Mouse (Mus musculus) hindbrain, embryonic 12.5 days (tissue): ENCODE measurements around the gene Pde4c. TPM values are rescaled to one million over a fixed set of nuclear protein-coding genes. Genes with fewer than 3 reads are reported as not detected.
A peak's percentile ranks its signal among the peaks of the same experiment; 100 is the strongest.

ENCODE experiments used
- ATAC-seq: fragments of 200-750 bp; cut with Nextera tagmentation; 2 replicates; pipeline ENCODE4 v1.8.0; 2017; ENCODE audit warnings: moderate TSS enrichment; ENCODE audit not compliant: low FRiP score
- H3K27ac ChIP-seq: fragments of 300-500 bp; sonication (generic); 2 replicates; pipeline ENCODE4 v1.5.1; 2016; ENCODE audit warnings: mild to moderate bottlenecking
- H3K27me3 ChIP-seq: fragments of 300-500 bp; sonication (generic); 2 replicates; pipeline ENCODE4 v1.6.1; 2016; ENCODE audit warnings: mild to moderate bottlenecking
- H3K36me3 ChIP-seq: fragments of 300-500 bp; sonication (generic); 2 replicates; pipeline ENCODE4 v1.6.1; 2016; ENCODE audit warnings: mild to moderate bottlenecking
- H3K4me1 ChIP-seq: fragments of 300-500 bp; sonication (generic); 2 replicates; pipeline ENCODE4 v1.6.1; 2016
- H3K4me2 ChIP-seq: fragments of 300-500 bp; sonication (generic); replicated peaks from 2 replicates; pipeline ENCODE4 v1.6.1; 2016; ENCODE audit warnings: mild to moderate bottlenecking
- H3K4me3 ChIP-seq: fragments of 300-500 bp; sonication (generic); 2 replicates; pipeline ENCODE4 v1.5.1; 2016; ENCODE audit warnings: mild to moderate bottlenecking
- H3K9ac ChIP-seq: fragments of 300-500 bp; sonication (generic); 2 replicates; pipeline ENCODE4 v1.6.1; 2016; ENCODE audit warnings: mild to moderate bottlenecking, moderate library complexity
- H3K9me3 ChIP-seq: fragments of 300-500 bp; sonication (generic); replicated peaks from 2 replicates; pipeline ENCODE4 v1.6.1; 2016; ENCODE audit warnings: mild to moderate bottlenecking
- WGBS: fragments of 180-500 bp; shearing (Covaris S2); methylation state at CpG from one replicate; pipeline ENCODE4 v1.1.7; 2016; 5-methylcytosine and 5-hydroxymethylcytosine counted together
- polyA plus RNA-seq: library from polyadenylated mRNA; unstranded; fragments of >200 nt; fragmentation: Nextera tagmentation; extraction: Ambion mirVana; gene quantifications from 2 replicates; pipeline ENCODE4 v1.2.1, GENCODE M21; 2016

Pde4c gene
- 0.26 and 0.39 TPM in 2 replicates for polyA plus RNA-seq

DNA sequence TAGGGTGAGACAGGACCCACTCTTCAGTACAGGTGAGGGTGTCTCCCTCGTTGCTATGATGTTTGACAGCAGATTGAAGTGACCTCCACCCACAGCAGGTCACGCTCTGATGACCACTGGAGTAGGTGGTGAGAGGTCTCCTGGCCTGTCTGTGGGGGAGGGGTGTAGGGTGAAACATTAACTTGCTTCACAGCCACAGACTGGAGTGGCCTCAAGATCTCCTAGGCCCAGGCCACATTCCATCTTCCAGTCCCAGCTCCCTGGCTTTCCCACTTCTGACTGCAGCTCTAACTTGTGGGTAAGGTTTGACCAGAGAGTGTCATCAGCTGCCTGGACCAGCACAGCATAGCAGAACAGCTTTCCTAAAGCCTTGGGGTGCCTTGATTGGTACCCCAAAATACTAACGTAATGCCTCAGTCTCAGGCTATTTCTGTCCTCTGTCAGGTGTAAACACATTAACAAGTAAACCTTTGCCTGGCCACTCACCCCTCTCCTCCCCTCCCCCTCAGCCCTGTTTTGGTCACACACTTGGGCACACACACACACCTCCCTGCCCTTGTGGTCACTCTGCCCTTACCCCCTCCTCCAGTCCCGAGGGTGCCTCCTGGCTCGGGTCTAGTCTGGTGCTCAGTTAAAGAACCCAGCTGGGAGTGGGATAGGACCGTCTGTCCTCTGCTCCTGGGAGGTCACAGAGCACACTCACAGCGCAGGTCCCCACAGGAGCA, at the start of gene Pde4c:
Gene Pde4c, plus strand, starts transcription at position 235 of the 725 bp plus-strand sequence.
- no peak for ATAC-seq
- Histone ChIP-seq H3K4me3 (no peak within 1 kb of the TSS), H3K27ac (no peak within 1 kb of the TSS)

DNA sequence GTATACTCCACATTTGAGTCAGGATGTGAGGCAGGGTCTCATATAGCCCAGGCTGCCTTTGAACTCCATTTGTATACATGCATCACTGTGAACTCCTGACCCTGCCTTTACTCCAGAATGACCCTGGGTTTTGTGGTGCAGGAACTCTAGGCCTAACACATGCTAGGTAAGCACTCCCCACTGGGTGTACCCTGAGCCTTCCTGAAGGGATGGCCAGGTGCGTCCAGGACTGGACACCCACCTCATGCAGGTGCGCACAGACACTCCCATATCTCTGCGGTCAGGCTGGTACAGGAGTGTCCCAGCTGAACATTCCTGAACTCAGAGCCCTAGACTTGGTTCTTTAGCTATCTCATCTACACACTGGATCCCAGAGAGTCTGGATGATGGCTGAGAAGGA, 49.4 kb upstream of the Pde4c start:
- Histone ChIP-seq H3K4me3 (peak overlapping the region; percentile 66), H3K27ac (peak overlapping the region; percentile 96), H3K9ac (peak overlapping the region; percentile 70), H3K4me2 (peak overlapping the region; percentile 79), H3K27me3 (no peaks in the 10 kb centered on the region), H3K9me3 (no peaks in the 10 kb centered on the region), H3K4me1 (peaks cover 17% of the 10 kb centered on the region), H3K36me3 (peaks cover 21% of the 10 kb centered on the region)
- ATAC-seq = no peak
- 90% methylated on average over 3 of the region's 3 CpGs for WGBS

More for the DNA sequence above, at the start of gene Pde4c:
- Histone ChIP-seq H3K36me3 (no peaks in the 10 kb centered on the region), H3K9me3 (no peaks in the 10 kb centered on the region), H3K9ac (no peak within 1 kb of the TSS), H3K4me2 (no peak within 1 kb of the TSS), H3K27me3 (peaks cover 34% of the 10 kb centered on the region), H3K4me1 (no peaks in the 10 kb centered on the region)
- 52% methylated on average over 7 of the region's 7 CpGs for WGBS

DNA sequence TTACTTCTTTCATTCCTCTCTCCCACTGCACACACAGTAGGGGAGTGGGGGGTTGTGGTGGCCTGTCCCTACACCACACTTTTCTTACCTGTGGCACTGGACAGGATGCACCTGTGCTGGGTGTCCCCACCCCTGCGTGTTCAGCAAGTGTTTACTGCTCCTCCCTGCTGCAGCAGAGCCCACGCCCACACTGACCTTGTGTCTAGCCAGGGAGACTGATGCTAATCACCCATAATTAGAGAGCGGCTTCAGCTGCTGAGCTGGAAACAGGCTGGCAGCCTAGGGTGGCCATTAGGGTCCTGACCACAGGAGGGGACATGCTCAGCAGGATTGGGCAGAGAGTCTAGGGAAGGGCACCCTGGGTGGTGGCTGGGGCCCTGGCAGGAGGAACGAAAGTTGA, 48.8 kb upstream of the Pde4c start:
- H3K4me2 ChIP-seq = peak overlapping the region; percentile 79; the same call in 1 of the 2 replicates
- H3K9ac ChIP-seq = 0 out of 2 replicates have a peak overlapping the region, but pooled peaks have one; percentile 70
- no peak overlapping the region for H3K4me3 ChIP-seq
- H3K27ac ChIP-seq = no peak overlapping the region
- peaks cover 27% of the 10 kb centered on the region for H3K36me3 ChIP-seq
- WGBS = 84% methylated on average over 4 of the region's 4 CpGs
- ATAC-seq = no peak
- no peaks in the 10 kb centered on the region for H3K9me3 ChIP-seq
- no peaks in the 10 kb centered on the region for H3K27me3 ChIP-seq
- peaks cover 17% of the 10 kb centered on the region for H3K4me1 ChIP-seq

DNA sequence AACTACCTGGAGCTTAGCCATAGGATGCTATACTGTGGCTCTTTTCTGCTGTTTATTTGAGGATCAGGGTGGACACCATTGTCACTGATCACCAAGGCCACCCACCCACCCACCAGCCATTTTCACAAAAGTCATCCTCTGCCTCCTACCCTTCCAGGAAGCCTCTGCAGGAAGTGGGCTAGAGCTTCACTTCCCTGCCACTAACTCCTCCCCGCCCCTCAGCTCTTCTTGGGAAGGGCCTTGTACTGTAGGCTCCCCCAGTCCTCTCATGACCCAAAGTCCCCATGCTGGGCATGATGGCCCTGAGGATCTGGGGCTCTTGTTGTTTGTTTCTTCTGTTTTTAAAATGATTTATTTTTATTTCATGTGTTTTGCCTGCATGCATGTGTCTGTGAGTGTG, 48.2 kb upstream of the Pde4c start:
- Histone ChIP-seq H3K9ac (no peak overlapping the region), H3K27ac (no peak overlapping the region), H3K27me3 (no peaks in the 10 kb centered on the region), H3K36me3 (peaks cover 27% of the 10 kb centered on the region), H3K4me1 (peaks cover 17% of the 10 kb centered on the region), H3K4me3 (no peak overlapping the region), H3K4me2 (no peak overlapping the region), H3K9me3 (no peaks in the 10 kb centered on the region)
- no peak for ATAC-seq
- WGBS = 95% methylated on average over 1 of the region's 1 CpGs

DNA sequence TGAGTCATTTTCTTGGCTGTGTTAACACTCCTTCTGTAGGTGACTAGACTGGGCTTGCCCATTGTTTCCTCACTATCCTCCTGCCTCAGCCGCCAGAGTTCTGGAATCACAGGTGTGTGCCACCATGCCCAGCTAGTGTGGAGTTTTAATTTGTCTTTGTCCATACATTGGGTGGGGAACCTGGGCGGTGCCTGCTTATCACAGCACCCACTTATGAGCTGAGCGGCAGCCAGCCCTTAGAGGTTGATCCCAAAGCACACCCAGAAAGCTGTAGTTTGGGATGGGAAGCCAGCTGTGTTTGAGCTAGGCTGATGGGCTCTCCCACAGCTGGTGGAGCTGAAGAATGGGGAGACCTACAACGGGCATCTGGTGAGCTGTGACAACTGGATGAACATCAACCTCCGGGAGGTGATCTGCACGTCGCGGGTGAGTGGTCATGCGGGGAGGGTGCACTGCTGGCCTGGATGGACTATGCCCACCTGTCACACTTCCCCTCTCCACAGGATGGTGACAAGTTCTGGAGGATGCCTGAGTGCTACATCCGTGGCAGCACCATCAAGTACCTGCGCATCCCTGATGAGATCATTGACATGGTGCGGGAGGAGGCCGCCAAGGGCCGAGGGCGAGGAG, 46.0 kb upstream of the Pde4c start:
- WGBS = 91% methylated on average over 15 of the region's 15 CpGs
- Histone ChIP-seq H3K36me3 (peaks cover 27% of the 10 kb centered on the region), H3K27ac (no peak overlapping the region), H3K4me2 (no peak overlapping the region), H3K9ac (no peak overlapping the region), H3K9me3 (no peaks in the 10 kb centered on the region), H3K4me3 (no peak overlapping the region), H3K27me3 (peaks cover 4% of the 10 kb centered on the region; the same call in 1 of the 2 replicates), H3K4me1 (peaks cover 21% of the 10 kb centered on the region)
- ATAC-seq = no peak

DNA sequence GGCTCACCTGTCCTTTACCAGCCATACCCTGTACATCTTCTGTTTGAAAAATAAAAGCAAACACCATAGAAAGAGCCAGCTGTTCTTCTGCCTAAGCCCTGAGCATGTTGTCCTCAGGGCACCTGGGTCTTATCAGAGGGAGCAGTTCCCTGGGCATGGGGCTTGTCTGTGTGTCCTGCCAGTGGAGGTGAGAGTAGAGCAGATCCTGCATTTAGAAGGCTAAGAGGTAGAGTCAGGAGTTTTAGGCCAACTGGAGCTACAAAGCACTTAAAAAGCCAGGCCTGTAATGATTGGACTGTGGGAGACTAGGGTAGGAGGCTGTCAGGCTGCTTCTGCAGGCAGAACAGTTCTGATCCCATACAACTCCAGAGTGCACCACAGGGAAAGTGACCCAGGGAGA, 44.8 kb upstream of the Pde4c start:
- Histone ChIP-seq H3K4me3 (no peak overlapping the region), H3K27me3 (peaks cover 6% of the 10 kb centered on the region; the same call in 1 of the 2 replicates), H3K4me2 (no peak overlapping the region), H3K9me3 (no peaks in the 10 kb centered on the region), H3K36me3 (peaks cover 27% of the 10 kb centered on the region), H3K4me1 (peaks cover 19% of the 10 kb centered on the region), H3K27ac (no peak overlapping the region), H3K9ac (no peak overlapping the region)
- no peak for ATAC-seq

DNA sequence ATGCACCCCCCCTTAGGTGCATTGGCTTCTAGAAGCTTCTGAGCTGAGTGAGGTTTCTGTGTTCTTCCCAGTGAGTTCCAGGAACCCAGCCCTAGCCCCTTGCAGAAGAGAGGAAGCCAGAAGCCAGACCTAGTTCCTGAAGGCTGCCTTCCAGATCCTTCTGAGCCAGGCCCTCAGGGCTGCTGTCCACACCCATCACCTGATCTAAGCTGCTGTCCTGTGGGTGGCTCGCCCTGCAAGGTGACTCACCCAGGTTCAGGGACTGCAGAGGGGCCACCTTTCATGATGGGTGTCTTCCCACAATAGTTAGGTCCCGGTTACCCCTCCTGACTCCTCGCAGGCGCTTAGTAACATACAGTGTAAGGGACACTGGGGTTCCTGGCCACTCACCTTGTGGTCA, 44.1 kb upstream of the Pde4c start:
- Histone ChIP-seq H3K27me3 (peaks cover 6% of the 10 kb centered on the region; the same call in 1 of the 2 replicates), H3K4me1 (peaks cover 13% of the 10 kb centered on the region), H3K36me3 (peaks cover 27% of the 10 kb centered on the region), H3K4me3 (no peak overlapping the region), H3K27ac (no peak overlapping the region), H3K9ac (no peak overlapping the region), H3K9me3 (no peaks in the 10 kb centered on the region), H3K4me2 (no peak overlapping the region)
- 91% methylated on average over 4 of the region's 4 CpGs for WGBS
- no peak for ATAC-seq

DNA sequence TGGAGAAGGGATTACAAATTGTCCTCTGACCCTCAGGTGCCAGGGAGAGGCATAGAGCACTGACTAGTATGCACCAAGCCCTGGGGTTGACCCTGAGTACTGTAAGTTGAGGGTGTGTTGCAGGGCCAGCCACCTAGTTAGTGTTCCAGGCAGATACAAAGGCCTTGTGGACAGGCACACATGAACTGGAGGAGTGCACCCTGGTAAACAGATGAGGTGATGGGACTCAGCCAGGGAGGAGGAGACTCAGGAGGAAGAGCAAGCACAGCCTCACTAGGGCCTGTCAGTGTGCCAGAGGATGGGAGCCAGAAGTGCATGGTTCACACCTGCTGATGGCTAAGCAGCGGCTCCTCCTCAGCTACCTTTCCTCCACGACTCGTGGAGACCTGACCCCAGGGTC, 43.5 kb upstream of the Pde4c start:
- Histone ChIP-seq H3K9ac (no peak overlapping the region), H3K4me1 (peaks cover 6% of the 10 kb centered on the region), H3K9me3 (no peaks in the 10 kb centered on the region), H3K36me3 (peaks cover 27% of the 10 kb centered on the region), H3K4me3 (no peak overlapping the region), H3K27ac (no peak overlapping the region), H3K27me3 (peaks cover 6% of the 10 kb centered on the region; the same call in 1 of the 2 replicates), H3K4me2 (no peak overlapping the region)
- ATAC-seq = no peak
- 84% methylated on average over 3 of the region's 3 CpGs for WGBS

DNA sequence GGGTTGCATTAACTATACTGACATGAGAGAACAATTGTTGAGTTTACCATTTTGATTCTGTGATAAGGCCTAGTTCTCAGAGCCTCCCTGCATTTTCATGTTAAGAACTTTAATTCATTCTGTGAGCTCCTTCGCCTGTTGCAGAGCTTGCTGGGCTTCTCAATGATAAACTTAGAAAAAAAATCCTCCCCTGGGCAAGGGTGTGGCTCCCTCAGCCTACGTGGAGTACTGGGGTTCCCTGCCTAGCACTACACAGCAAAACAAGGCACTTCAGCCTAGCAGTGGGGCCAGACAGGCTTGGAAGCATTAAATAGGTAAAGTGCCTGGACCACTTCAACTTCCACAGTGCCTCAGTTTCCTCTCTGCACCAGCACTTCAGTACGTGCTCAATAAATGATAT, 42.1 kb upstream of the Pde4c start:
- peaks cover 26% of the 10 kb centered on the region for H3K36me3 ChIP-seq
- H3K4me1 ChIP-seq = peaks cover 6% of the 10 kb centered on the region
- 80% methylated on average over 3 of the region's 3 CpGs for WGBS
- no peak overlapping the region for H3K27ac ChIP-seq
- no peak for ATAC-seq
- no peak overlapping the region for H3K9ac ChIP-seq
- no peaks in the 10 kb centered on the region for H3K9me3 ChIP-seq
- H3K4me3 ChIP-seq = no peak overlapping the region
- no peak overlapping the region for H3K4me2 ChIP-seq
- peaks cover 6% of the 10 kb centered on the region; the same call in 1 of the 2 replicates for H3K27me3 ChIP-seq

DNA sequence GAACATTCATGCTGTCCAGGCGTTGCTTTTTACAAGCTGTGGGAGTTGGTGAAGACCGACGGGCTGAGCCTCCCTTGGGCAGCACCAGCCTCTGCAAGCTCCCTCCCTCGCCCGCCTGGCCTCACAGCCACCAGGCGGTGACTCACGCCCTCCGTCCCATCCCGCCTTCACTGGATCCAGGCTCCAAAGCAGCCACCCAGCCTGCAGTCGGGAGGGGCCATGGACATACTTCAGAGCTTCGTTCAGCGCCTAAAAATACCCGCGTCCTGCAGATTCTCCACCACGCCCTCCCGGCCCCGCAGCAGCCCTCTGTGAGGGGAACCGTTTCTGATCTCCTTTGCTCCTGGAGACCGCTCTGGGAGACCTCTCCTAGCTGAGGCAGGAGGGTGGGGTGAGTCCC, 41.3 kb upstream of the Pde4c start:
- Histone ChIP-seq H3K4me1 (peaks cover 6% of the 10 kb centered on the region), H3K36me3 (peaks cover 24% of the 10 kb centered on the region), H3K4me3 (no peak overlapping the region), H3K27me3 (peaks cover 6% of the 10 kb centered on the region; the same call in 1 of the 2 replicates), H3K27ac (no peak overlapping the region), H3K9me3 (no peaks in the 10 kb centered on the region), H3K4me2 (peak overlapping the region; percentile 25; the same call in 1 of the 2 replicates), H3K9ac (peak overlapping the region; percentile 32; the same call in 1 of the 2 replicates)
- 11% methylated on average over 19 of the region's 19 CpGs for WGBS
- no peak for ATAC-seq

DNA sequence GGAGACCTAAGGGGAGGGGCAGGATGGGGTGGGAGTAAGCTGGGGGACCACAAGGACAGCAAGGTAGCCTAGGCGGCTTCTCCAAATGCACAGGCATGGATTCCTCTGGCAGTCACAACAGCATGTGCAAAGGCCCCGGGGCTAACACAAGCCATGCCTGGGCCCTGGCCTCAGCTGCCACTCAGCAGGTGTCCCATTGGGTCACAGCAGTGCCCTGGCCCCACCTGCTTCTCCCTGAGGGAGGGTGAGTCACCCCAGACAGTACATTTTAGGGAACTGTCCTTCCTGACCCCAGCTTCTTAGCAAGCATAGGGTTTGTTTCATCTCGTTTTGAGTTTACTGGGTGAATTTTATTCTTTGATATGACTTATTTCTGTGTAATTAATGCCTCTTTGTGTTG, 40.8 kb upstream of the Pde4c start:
- Histone ChIP-seq H3K9ac (no peak overlapping the region), H3K4me3 (no peak overlapping the region), H3K27ac (no peak overlapping the region), H3K4me1 (peaks cover 6% of the 10 kb centered on the region), H3K9me3 (no peaks in the 10 kb centered on the region), H3K36me3 (peaks cover 20% of the 10 kb centered on the region), H3K27me3 (peaks cover 6% of the 10 kb centered on the region; the same call in 1 of the 2 replicates), H3K4me2 (no peak overlapping the region)
- ATAC-seq = no peak
- 66% methylated on average over 3 of the region's 3 CpGs for WGBS

DNA sequence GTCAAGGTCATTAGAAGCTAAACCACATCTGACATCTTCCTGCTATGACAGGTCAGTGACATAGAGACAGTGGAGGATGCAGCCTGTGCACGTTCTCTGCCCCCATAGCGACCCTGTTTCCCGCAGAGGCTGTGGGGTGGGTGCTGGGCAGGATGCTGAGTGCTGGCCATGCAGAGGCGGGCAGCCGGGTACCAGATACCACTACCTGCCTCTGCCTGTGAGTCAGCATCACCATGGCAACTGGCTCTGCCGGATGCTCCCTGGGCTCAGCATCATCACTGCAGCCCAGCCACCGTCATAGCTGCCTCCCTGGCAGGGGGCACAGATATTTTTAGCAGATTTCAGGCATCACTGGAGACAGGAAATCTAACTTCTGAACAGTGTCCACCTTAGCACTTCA, 39.2 kb upstream of the Pde4c start:
- no peak overlapping the region for H3K9ac ChIP-seq
- H3K4me2 ChIP-seq = no peak overlapping the region
- no peak for ATAC-seq

More for the DNA sequence above, 39.2 kb upstream of the Pde4c start:
- WGBS = 39% methylated on average over 7 of the region's 7 CpGs
- H3K9me3 ChIP-seq = no peaks in the 10 kb centered on the region
- H3K4me1 ChIP-seq = peaks cover 6% of the 10 kb centered on the region
- H3K4me3 ChIP-seq = no peak overlapping the region
- H3K27ac ChIP-seq = no peak overlapping the region
- H3K27me3 ChIP-seq = peaks cover 6% of the 10 kb centered on the region; the same call in 1 of the 2 replicates
- peaks cover 4% of the 10 kb centered on the region; the same call in 1 of the 2 replicates for H3K36me3 ChIP-seq
